Mouse (Mus musculus): ENCODE data around the gene Gm17428. TPM values are rescaled to one million over a fixed set of nuclear protein-coding genes. Genes with fewer than 3 reads are reported as not detected.
"Not testable (repeated sequence)": the region's sequence is repeated elsewhere in the genome, so short reads cannot be mapped to it uniquely, and the experiment has no call there.

Gene Gm17428
- total and polyA plus RNA-seq, 3 experiments = not detected

DNA sequence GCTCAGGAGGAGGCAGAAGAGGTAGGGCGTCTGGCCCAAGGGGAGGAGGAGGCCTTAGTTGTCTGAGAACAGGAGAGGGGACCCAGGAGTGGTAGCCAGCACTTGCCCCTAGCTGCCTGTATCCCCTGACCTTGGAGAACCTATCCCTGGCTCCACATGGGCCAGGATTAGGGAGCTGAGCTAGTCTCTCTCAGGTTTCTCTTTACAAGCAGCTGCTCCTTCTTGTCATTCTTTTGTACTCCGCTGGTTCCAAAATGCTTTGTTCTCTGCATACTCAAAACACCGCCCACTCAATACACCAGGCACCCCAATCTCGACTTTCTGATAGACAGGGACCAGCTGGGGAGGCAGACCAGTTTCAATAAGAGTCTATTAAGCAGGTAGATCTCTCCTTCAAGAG lies 20.6 kb downstream of the Gm17428 start:
- Histone ChIP-seq H3K4me3 (replicated peaks in 1 of 3; ENCODE audit: low read depth in 2 of 3, low read length in 2 of 3, poor library complexity in 1 of 3) (no peak overlapping the region), H3K27me3 (replicated peaks) (peaks cover 77% of the 10 kb centered on the region), H3K9ac (ENCODE audit: insufficient read depth, low read depth) (no peak overlapping the region), H3K4me2 (ENCODE audit: insufficient read depth, low read depth, poor library complexity, severe bottlenecking) (no peak overlapping the region), H3K79me2 (replicated peaks; ENCODE audit: control insufficient read depth, extremely low read depth, insufficient read depth, poor library complexity, severe bottlenecking) (no peaks in the 10 kb centered on the region), H3K9me3 (replicated peaks; ENCODE audit: low read length) (peaks cover 6% of the 10 kb centered on the region), H3K4me1 (ENCODE audit: control insufficient read depth in 1 of 2, insufficient read depth in 2 of 2) (no peaks in the 10 kb centered on the region), H3K36me3 (replicated peaks in 1 of 2; ENCODE audit: control insufficient read depth in 1 of 2, insufficient read depth in 1 of 2, low read length in 1 of 2) (no peaks in the 10 kb centered on the region), H3K27ac (ENCODE audit: insufficient read depth, low read depth) (no peak overlapping the region)
- DNase-seq (ENCODE audit: extremely low read depth) = no peak
- TF ChIP-seq SMC3 (IDR thresholded peaks at IDR 0.05; ENCODE audit: low read depth, low read length) = no peak
- TF ChIP-seq PAX5 (IDR thresholded peaks at IDR 0.05; ENCODE audit: low read length) = no peak
- TF ChIP-seq IRF4 (IDR thresholded peaks at IDR 0.05; ENCODE audit: low read depth, low read length) = no peak
- TF ChIP-seq MAX (IDR thresholded peaks at IDR 0.05; ENCODE audit: low read length) = no peak
- TF ChIP-seq ETS1 (conservative IDR thresholded peaks at IDR 0.05; ENCODE audit: low read depth, low read length) = no peak
- in situ Hi-C loops (cut with MboI; ENCODE audit: low pct_ligation_motif_present, low pct_unique_long_range_greater_than_20kb, low sequenced_read_pairs) = loop anchor here (5.0 kb wide), 1 partner anchor 35 kb away; no protein-coding TSS in a partner anchor
- dilution Hi-C loops (cut with MboI; ENCODE audit: extremely low pct_ligation_motif_present, extremely low pct_unique_long_range_greater_than_20kb, low sequenced_read_pairs) = no loop called here

DNA sequence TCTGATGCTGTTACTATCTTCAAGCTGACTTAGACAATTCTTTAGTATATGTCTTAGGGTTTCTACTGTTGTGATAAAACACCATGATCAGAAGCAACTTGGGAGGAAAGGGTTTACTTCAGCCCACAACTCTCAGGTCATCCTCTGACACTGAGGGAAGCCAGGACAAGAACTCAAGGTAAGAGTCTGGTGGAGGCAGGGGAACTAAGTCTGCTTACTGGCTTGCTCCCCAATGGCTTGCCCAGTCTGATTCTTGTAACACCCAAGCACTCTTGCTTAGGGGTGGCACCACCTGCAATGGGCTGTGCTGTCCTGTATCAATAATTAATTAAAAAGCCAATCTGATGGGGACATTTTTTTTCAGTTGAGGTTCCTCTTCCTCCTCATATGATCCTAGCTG lies 21.9 kb downstream of the Gm17428 start:
- Histone ChIP-seq H3K9me3 (replicated peaks; ENCODE audit: low read length) (peaks cover 6% of the 10 kb centered on the region), H3K27ac (ENCODE audit: insufficient read depth, low read depth) (no peak overlapping the region), H3K27me3 (replicated peaks) (peaks cover 70% of the 10 kb centered on the region), H3K4me1 (ENCODE audit: control insufficient read depth in 1 of 2, insufficient read depth in 2 of 2) (no peaks in the 10 kb centered on the region), H3K36me3 (replicated peaks in 1 of 2; ENCODE audit: control insufficient read depth in 1 of 2, insufficient read depth in 1 of 2, low read length in 1 of 2) (no peaks in the 10 kb centered on the region), H3K4me3 (replicated peaks in 1 of 3; ENCODE audit: low read depth in 2 of 3, low read length in 2 of 3, poor library complexity in 1 of 3) (no peak overlapping the region), H3K79me2 (replicated peaks; ENCODE audit: control insufficient read depth, extremely low read depth, insufficient read depth, poor library complexity, severe bottlenecking) (no peaks in the 10 kb centered on the region), H3K9ac (ENCODE audit: insufficient read depth, low read depth) (no peak overlapping the region), H3K4me2 (ENCODE audit: insufficient read depth, low read depth, poor library complexity, severe bottlenecking) (no peak overlapping the region)
- no peak for DNase-seq (ENCODE audit: extremely low read depth)
- in situ Hi-C loops (cut with MboI; ENCODE audit: low pct_ligation_motif_present, low pct_unique_long_range_greater_than_20kb, low sequenced_read_pairs) = loop anchor here (5.0 kb wide), 1 partner anchor 36 kb away; no protein-coding TSS in a partner anchor
- TF ChIP-seq TCF12 (IDR thresholded peaks at IDR 0.05; ENCODE audit: low read depth, low read length) (no peak), ELF1 (IDR thresholded peaks at IDR 0.05; ENCODE audit: low read depth, low read length) (no peak)
- dilution Hi-C loops (cut with MboI; ENCODE audit: extremely low pct_ligation_motif_present, extremely low pct_unique_long_range_greater_than_20kb, low sequenced_read_pairs) = no loop called here

DNA sequence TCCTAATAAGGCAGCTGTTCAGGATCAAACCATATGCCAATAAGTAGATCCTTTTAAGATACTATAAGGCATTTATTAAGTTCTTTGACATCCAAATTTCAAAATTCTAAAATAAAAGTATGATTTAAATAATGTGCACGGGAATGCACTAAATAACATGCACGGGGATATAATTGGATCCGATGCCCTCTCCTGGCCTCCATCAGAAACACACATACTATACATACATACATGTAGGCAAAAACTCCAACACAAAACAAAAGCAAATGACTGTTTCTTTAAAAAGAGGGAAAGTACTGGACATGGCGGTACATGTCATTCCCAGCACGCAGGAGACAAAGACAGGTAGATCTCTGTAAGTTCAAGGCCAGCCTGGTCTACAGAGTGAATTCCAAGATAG lies 23.1 kb downstream of the Gm17428 start:
- H3K27me3 ChIP-seq (replicated peaks) = peaks cover 66% of the 10 kb centered on the region
- H3K79me2 ChIP-seq (replicated peaks; ENCODE audit: control insufficient read depth, extremely low read depth, insufficient read depth, poor library complexity, severe bottlenecking); DNase-seq (ENCODE audit: extremely low read depth); H3K4me3 ChIP-seq (replicated peaks in 1 of 3; ENCODE audit: low read depth in 2 of 3, low read length in 2 of 3, poor library complexity in 1 of 3); dilution Hi-C loops (cut with MboI; ENCODE audit: extremely low pct_ligation_motif_present, extremely low pct_unique_long_range_greater_than_20kb, low sequenced_read_pairs); H3K4me2 ChIP-seq (ENCODE audit: insufficient read depth, low read depth, poor library complexity, severe bottlenecking); H3K4me1 ChIP-seq (ENCODE audit: control insufficient read depth in 1 of 2, insufficient read depth in 2 of 2); H3K36me3 ChIP-seq (replicated peaks in 1 of 2; ENCODE audit: control insufficient read depth in 1 of 2, insufficient read depth in 1 of 2, low read length in 1 of 2); H3K9me3 ChIP-seq (replicated peaks; ENCODE audit: low read length); H3K9ac ChIP-seq (ENCODE audit: insufficient read depth, low read depth); H3K27ac ChIP-seq (ENCODE audit: insufficient read depth, low read depth): not testable (repeated sequence)
- in situ Hi-C loops (cut with MboI; ENCODE audit: low pct_ligation_motif_present, low pct_unique_long_range_greater_than_20kb, low sequenced_read_pairs) = loop anchor here (5.0 kb wide), 1 partner anchor 38 kb away; no protein-coding TSS in a partner anchor

DNA sequence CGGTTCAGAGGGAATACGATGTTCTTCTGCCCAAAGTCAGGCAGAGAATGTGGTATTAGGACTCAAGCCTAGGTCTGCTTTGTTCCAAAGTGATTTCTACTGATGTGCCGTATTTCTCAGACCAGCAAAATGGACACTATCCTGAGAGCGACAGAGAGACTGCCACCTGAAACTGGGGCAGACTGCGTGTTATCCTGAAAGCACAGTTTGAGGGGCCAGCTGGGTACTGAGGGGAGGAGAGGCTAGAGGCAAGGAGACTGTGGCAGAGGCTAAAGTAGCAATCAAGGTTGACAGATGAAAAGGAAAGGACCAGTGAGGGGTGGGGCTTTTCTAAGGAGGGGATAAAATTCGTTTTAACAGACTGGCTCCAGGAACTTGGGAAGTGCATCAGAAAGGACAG lies 24.1 kb downstream of the Gm17428 start:
- no peak overlapping the region for H3K4me2 ChIP-seq (ENCODE audit: insufficient read depth, low read depth, poor library complexity, severe bottlenecking)
- H3K27ac ChIP-seq (ENCODE audit: insufficient read depth, low read depth) = no peak overlapping the region
- no peaks in the 10 kb centered on the region for H3K4me1 ChIP-seq (ENCODE audit: control insufficient read depth in 1 of 2, insufficient read depth in 2 of 2)
- in situ Hi-C loops (cut with MboI; ENCODE audit: low pct_ligation_motif_present, low pct_unique_long_range_greater_than_20kb, low sequenced_read_pairs) (no loop called here), dilution Hi-C loops (cut with MboI; ENCODE audit: extremely low pct_ligation_motif_present, extremely low pct_unique_long_range_greater_than_20kb, low sequenced_read_pairs) (no loop called here)
- no peaks in the 10 kb centered on the region for H3K79me2 ChIP-seq (replicated peaks; ENCODE audit: control insufficient read depth, extremely low read depth, insufficient read depth, poor library complexity, severe bottlenecking)
- no peak overlapping the region for H3K4me3 ChIP-seq (replicated peaks in 1 of 3; ENCODE audit: low read depth in 2 of 3, low read length in 2 of 3, poor library complexity in 1 of 3)
- DNase-seq (ENCODE audit: extremely low read depth) = no peak
- TF ChIP-seq E2F4 (IDR thresholded peaks at IDR 0.05; ENCODE audit: insufficient replicate concordance, low read depth, low read length) (no peak), USF1 (IDR thresholded peaks at IDR 0.05; ENCODE audit: low read depth, low read length) (no peak), UBTF (IDR thresholded peaks at IDR 0.05; ENCODE audit: low read depth, low read length) (no peak), POLR2A (IDR thresholded peaks at IDR 0.05; ENCODE audit: low read depth, low read length) (no peak), JUND (conservative IDR thresholded peaks at IDR 0.05; ENCODE audit: low read depth, low read length) (no peak), JUN (IDR thresholded peaks at IDR 0.05; ENCODE audit: insufficient read depth, low read depth, low read length) (no peak), CHD2 (IDR thresholded peaks at IDR 0.05; ENCODE audit: low read length) (no peak), ZMIZ1 (IDR thresholded peaks at IDR 0.05; ENCODE audit: low read depth, low read length) (no peak), MXI1 (IDR thresholded peaks at IDR 0.05; ENCODE audit: low read depth, low read length) (no peak), SIN3A (IDR thresholded peaks at IDR 0.05; ENCODE audit: low read length) (no peak), ZC3H11A (IDR thresholded peaks at IDR 0.05; ENCODE audit: low read depth, low read length) (no peak), RAD21 (IDR thresholded peaks at IDR 0.05; ENCODE audit: low read depth, low read length) (no peak)
- H3K9me3 ChIP-seq (replicated peaks; ENCODE audit: low read length) = peaks cover 6% of the 10 kb centered on the region
- H3K9ac ChIP-seq (ENCODE audit: insufficient read depth, low read depth) = no peak overlapping the region
- no peaks in the 10 kb centered on the region for H3K36me3 ChIP-seq (replicated peaks in 1 of 2; ENCODE audit: control insufficient read depth in 1 of 2, insufficient read depth in 1 of 2, low read length in 1 of 2)
- H3K27me3 ChIP-seq (replicated peaks) = peaks cover 63% of the 10 kb centered on the region

Measured in CH12.LX (cell line).